Mouse (Mus musculus) left cerebral cortex, adult 11 months (tissue): ENCODE measurements at regions not wholly inside any gene's neighbourhood (a gene's known extent, or its start where the extent isn't known, plus 50 kb on each side); places are given as distances from the start of the nearest gene placed in this dataset.

Experiments used
- DNase-seq: peaks from one replicate; pipeline ENCODE4 v3.0.0; 2022; ENCODE audit warnings: low spot score

DNA sequence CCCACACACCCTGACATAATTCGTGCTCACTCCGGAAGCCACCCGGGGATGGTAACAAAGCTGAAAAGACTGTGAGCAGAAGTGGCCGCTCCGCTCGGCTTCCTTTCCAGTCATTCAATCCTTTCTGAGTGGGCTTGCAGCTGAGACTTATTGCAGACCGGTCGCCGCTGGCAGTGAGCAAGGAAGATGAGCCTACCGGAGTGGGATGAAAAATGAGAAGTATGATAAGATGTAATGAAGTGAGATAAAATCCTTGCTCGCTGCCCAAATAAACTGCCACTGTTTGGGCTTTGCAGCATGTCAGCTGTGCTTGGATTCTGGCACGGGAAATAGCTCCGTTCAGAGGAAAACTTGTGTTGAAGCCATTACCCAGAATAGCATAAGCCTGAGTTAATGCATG lies 82.7 kb upstream of the Lingo2 start:
- DNase-seq = peak; percentile 4
